Mouse (Mus musculus) thymus, adult 2 months (tissue): ENCODE data around the gene Tll1.

Source experiments
- CTCF ChIP-seq: fragments of 200-500 bp; IDR thresholded peaks from 2 replicates; pipeline ENCODE4 v1.5.1; 2012; ENCODE audit warnings: mild to moderate bottlenecking, control low read depth, low read length, moderate library complexity, borderline replicate concordance; ENCODE audit not compliant: control insufficient read depth, poor library complexity, insufficient read depth; ENCODE audit errors: extremely low read depth
- POLR2A ChIP-seq: fragments of 200-500 bp; IDR thresholded peaks from 2 replicates; pipeline ENCODE4 v1.6.1; 2012; ENCODE audit warnings: mild to moderate bottlenecking, low read length, control low read depth, moderate library complexity; ENCODE audit not compliant: control insufficient read depth, poor library complexity, insufficient read depth; ENCODE audit errors: extremely low read depth

DNA sequence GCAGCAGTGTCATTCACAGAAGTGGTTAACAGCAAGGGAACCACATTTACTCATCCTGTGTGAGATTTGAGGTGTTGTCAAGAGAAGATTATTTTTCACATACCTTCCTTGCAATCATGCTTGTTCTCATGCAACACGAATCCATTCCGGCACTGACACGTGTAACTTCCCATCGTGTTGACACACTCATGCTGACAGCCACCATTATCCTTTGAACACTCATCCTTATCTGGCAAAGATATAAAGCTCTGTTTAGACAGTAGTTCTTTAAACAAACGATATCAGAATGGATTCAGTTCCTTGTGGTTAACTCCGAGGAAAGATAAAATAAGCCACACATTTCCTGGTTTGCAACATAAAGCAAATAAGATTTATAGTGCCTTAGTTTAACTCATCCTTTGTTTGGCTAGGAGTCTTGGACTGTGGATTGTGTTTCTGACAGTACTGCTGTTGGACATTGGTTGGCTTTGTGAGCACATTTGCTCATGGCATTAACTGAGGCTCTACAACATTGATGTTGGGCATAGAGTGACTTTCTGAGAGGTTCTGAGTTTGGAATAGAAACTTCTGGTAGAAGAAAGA, 164.7 kb downstream of the Tll1 start:
- TF ChIP-seq POLR2A: no peak
- no peak for TF ChIP-seq CTCF
